Mouse (Mus musculus) megakaryocyte, embryonic 14.5 days (primary cell): ENCODE data around the gene Wfikkn1.

Source experiments
- FLI1 ChIP-seq: IDR thresholded peaks from 2 replicates; pipeline ENCODE4 v1.6.1; 2012; ENCODE audit warnings: low read length, inconsistent platforms, mixed read lengths
- GATA1 ChIP-seq: IDR thresholded peaks from 3 replicates; pipeline ENCODE4 v1.6.1; 2012; ENCODE audit warnings: mixed read lengths, low read length, inconsistent platforms, borderline replicate concordance

DNA sequence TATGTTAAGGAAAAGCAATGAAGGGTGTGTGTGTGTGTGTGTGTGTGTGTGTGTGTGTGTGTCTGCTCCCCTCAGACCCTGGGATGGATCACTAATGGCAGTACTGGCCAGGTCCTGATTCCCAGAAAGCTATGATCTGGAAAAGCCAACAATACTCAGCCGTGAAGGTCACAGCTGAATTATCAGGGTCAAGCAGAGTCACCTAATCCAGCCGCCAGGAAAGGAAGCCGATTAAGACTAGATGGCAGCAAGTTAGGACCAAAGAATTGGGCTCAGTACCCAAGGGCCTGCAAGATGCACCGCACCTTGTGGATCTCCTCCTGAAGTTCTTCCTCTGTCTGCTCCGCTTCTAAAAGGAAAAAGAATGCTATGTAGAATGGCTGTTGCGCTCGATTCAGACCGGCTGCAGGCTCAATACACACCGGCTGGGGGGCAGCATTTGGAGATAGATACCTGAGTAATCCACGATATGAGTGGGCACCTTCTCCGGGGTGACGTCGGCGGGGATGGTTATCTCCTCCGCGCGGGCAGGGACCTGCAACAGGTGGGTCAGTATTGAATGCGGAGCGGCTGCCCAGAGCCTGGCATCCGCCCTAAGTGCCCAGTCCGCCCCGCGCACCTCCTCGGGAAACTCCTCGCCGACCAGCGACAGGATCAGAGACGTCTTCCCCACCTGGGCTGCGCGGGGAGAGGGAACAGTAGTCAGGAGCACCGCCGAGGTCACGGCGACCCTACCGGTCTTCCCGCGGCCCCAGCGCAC, 36.8 kb downstream of the Wfikkn1 start:
- TF ChIP-seq GATA1 (no peak), FLI1 (no peak)
